Mouse (Mus musculus) stomach, embryonic 14.5 days (tissue): ENCODE measurements around the gene Cyp4f18. TPM values are rescaled to one million over a fixed set of nuclear protein-coding genes. Genes with fewer than 3 reads are reported as not detected.

Source experiments
- polyA plus RNA-seq: library from polyadenylated mRNA; unstranded; fragments of >200 nt; fragmentation: Nextera tagmentation; extraction: Ambion mirVana; gene quantifications from 2 replicates; pipeline ENCODE4 v1.2.1, GENCODE M21; 2014

The Cyp4f18 gene
- polyA plus RNA-seq, 1 experiment from 2014 or later, result 1.6 TPM

Other genes with a start within 250 kb of the Cyp4f18 start
- 7.1 and 7.3 TPM in 2 replicates for gene Zfp709, start 127.6 kb downstream of the Cyp4f18 start, polyA plus RNA-seq
- gene Zfp882, start 101.0 kb downstream of the Cyp4f18 start, polyA plus RNA-seq, result 7.3 and 7.4 TPM in 2 replicates
- gene Zfp617, start 101.0 kb downstream of the Cyp4f18 start, polyA plus RNA-seq, result 27.5 and 29.9 TPM in 2 replicates
- 22.3 and 27.4 TPM in 2 replicates for gene Zfp961, start 58.6 kb downstream of the Cyp4f18 start, polyA plus RNA-seq
- not detected in 2 replicates for gene Olfr372, start 31.6 kb upstream of the Cyp4f18 start, polyA plus RNA-seq
- gene Olfr373, start 73.6 kb upstream of the Cyp4f18 start, polyA plus RNA-seq, result 0.06 and 0.07 TPM in 2 replicates
- gene Olfr374, start 97.4 kb upstream of the Cyp4f18 start, polyA plus RNA-seq, result 0.06 and 0.13 TPM in 2 replicates
- gene Tpm4, start 125.3 kb upstream of the Cyp4f18 start, polyA plus RNA-seq, result 595 and 633 TPM in 2 replicates
- gene Rab8a, start 151.6 kb upstream of the Cyp4f18 start, polyA plus RNA-seq, result 81.5 and 86.4 TPM in 2 replicates
- 1.4 TPM in 2 replicates for gene Hsh2d, start 180.0 kb upstream of the Cyp4f18 start, polyA plus RNA-seq
- not detected in 2 replicates for gene Cib3, start 203.2 kb upstream of the Cyp4f18 start, polyA plus RNA-seq
- gene Gm11034, start 204.0 kb upstream of the Cyp4f18 start, polyA plus RNA-seq, result not detected in 2 replicates
- gene Fam32a, start 210.1 kb upstream of the Cyp4f18 start, polyA plus RNA-seq, result 66.9 and 75.5 TPM in 2 replicates
- gene Ap1m1, start 230.4 kb upstream of the Cyp4f18 start, polyA plus RNA-seq, result 101 and 109 TPM in 2 replicates